Mouse (Mus musculus): ENCODE data around the gene A630089N07Rik.
"Not testable (repeated sequence)": the region's sequence is repeated elsewhere in the genome, so short reads cannot be mapped to it uniquely, and the experiment has no call there.

DNA sequence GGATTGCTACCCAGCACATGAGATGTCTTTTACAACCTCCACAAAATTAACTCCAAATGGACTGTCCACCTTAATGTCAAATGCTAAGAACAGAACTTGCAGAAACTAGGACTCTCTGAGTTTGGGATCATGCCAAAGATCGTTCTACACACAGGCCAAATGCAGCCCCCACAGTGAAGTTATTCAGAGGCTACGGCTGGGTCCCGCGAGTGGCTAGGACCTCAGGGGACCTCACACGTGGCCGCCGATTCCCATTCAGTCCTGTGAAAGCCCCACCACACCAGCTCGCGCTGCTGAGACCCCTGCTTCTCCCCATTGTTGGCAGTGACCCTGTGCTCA is 731 bp downstream of the A630089N07Rik start:
- not testable (repeated sequence) for TF ChIP-seq POLR2A (IDR thresholded peaks at IDR 0.05; ENCODE audit: insufficient read depth, low read depth, low read length); CTCF (IDR thresholded peaks at IDR 0.05); EP300 (IDR thresholded peaks at IDR 0.05; ENCODE audit: insufficient read depth, low read depth, low read length)
